Mouse (Mus musculus) embryonic facial prominence, embryonic 15.5 days (tissue): ENCODE measurements around the gene Camk2d. TPM values are rescaled to one million over a fixed set of nuclear protein-coding genes. Genes with fewer than 3 reads are reported as not detected.
A peak's percentile ranks its signal among the peaks of the same experiment; 100 is the strongest.

Experiments used
- ATAC-seq: fragments of 200-750 bp; cut with Nextera tagmentation; 2 replicates; pipeline ENCODE4 v1.8.0; 2017; ENCODE audit warnings: low read depth, moderate TSS enrichment; ENCODE audit not compliant: insufficient number of reproducible peaks, low FRiP score, low TSS enrichment
- H3K27ac ChIP-seq: fragments of 300-500 bp; sonication (generic); replicated peaks from 2 replicates; pipeline ENCODE4 v1.5.1; 2015; ENCODE audit warnings: mild to moderate bottlenecking, inconsistent platforms
- H3K27me3 ChIP-seq: fragments of 300-500 bp; sonication (generic); 2 replicates; pipeline ENCODE4 v1.6.1; 2015; ENCODE audit warnings: inconsistent platforms
- H3K36me3 ChIP-seq: fragments of 300-500 bp; sonication (generic); 2 replicates; pipeline ENCODE4 v1.6.1; 2015; ENCODE audit warnings: mild to moderate bottlenecking, inconsistent platforms
- H3K4me1 ChIP-seq: fragments of 300-500 bp; sonication (generic); 2 replicates; pipeline ENCODE4 v1.6.1; 2015; ENCODE audit warnings: inconsistent platforms
- H3K4me2 ChIP-seq: fragments of 300-500 bp; sonication (generic); replicated peaks from 2 replicates; pipeline ENCODE4 v1.6.1; 2015; ENCODE audit warnings: mild to moderate bottlenecking, inconsistent platforms
- H3K4me3 ChIP-seq: fragments of 300-500 bp; sonication (generic); replicated peaks from 2 replicates; pipeline ENCODE4 v1.5.1; 2015; ENCODE audit warnings: mild to moderate bottlenecking, inconsistent platforms
- H3K9ac ChIP-seq: fragments of 300-500 bp; sonication (generic); 2 replicates; pipeline ENCODE4 v1.6.1; 2015; ENCODE audit warnings: inconsistent platforms
- H3K9me3 ChIP-seq: fragments of 300-500 bp; sonication (generic); replicated peaks from 2 replicates; pipeline ENCODE4 v1.6.1; 2016; ENCODE audit warnings: inconsistent platforms
- WGBS: fragments of 180-500 bp; shearing (Covaris S2); methylation state at CpG from one replicate; pipeline ENCODE4 v1.1.7; 2015; 5-methylcytosine and 5-hydroxymethylcytosine counted together
- polyA plus RNA-seq: library from polyadenylated mRNA; unstranded; fragments of >200 nt; fragmentation: Nextera tagmentation; extraction: Ambion mirVana; gene quantifications from 2 replicates; pipeline ENCODE4 v1.2.1, GENCODE M21; 2015

Gene Camk2d
- polyA plus RNA-seq: 32.9 TPM in 2 replicates

GRCm38 (mm10) chr3:126596086-126596485 is at the start of gene Camk2d:
Camk2d (plus strand) TSS chr3:126596302.
- peak within 1 kb of the TSS; percentile 93 for H3K4me2 ChIP-seq
- H3K4me3 ChIP-seq: peak within 1 kb of the TSS; percentile 88
- H3K36me3 ChIP-seq: no peaks in the 10 kb centered on the region
- no peaks in the 10 kb centered on the region for H3K9me3 ChIP-seq
- no peaks in the 10 kb centered on the region for H3K27me3 ChIP-seq
- peaks cover 9% of the 10 kb centered on the region; the same call in 1 of the 2 replicates for H3K4me1 ChIP-seq
- peak; percentile 91 for ATAC-seq
- H3K27ac ChIP-seq: peak within 1 kb of the TSS; percentile 99
- WGBS: 0% methylated on average over 16 of the region's 16 CpGs
- H3K9ac ChIP-seq: peak within 1 kb of the TSS; percentile 87

- ATAC-seq: no peak
- H3K27ac ChIP-seq: no peak overlapping the region
- H3K9ac ChIP-seq: no peak overlapping the region
- no peaks in the 10 kb centered on the region for H3K36me3 ChIP-seq
- H3K27me3 ChIP-seq: no peaks in the 10 kb centered on the region
- H3K9me3 ChIP-seq: no peaks in the 10 kb centered on the region
- no peaks in the 10 kb centered on the region for H3K4me1 ChIP-seq
- H3K4me2 ChIP-seq: no peak overlapping the region
- H3K4me3 ChIP-seq: no peak overlapping the region
These were observed 48.2 kb upstream of the Camk2d start for GRCm38 (mm10) chr3:126547941-126548340.

- no peaks in the 10 kb centered on the region for H3K9me3 ChIP-seq
- no peak overlapping the region for H3K4me3 ChIP-seq
- no peak overlapping the region for H3K4me2 ChIP-seq
- no peak for ATAC-seq
- no peaks in the 10 kb centered on the region for H3K27me3 ChIP-seq
- no peaks in the 10 kb centered on the region for H3K36me3 ChIP-seq
- H3K4me1 ChIP-seq: no peaks in the 10 kb centered on the region
- H3K27ac ChIP-seq: no peak overlapping the region
- no peak overlapping the region for H3K9ac ChIP-seq
- WGBS: 51% methylated on average over 2 of the region's 2 CpGs
These were observed 32.5 kb upstream of the Camk2d start for GRCm38 (mm10) chr3:126563646-126564045.

GRCm38 (mm10) chr3:126570628-126571027 is 25.5 kb upstream of the Camk2d start:
- H3K36me3 ChIP-seq: no peaks in the 10 kb centered on the region
- no peak overlapping the region for H3K9ac ChIP-seq
- H3K9me3 ChIP-seq: no peaks in the 10 kb centered on the region
- WGBS: 66% methylated on average over 1 of the region's 1 CpGs
- H3K4me3 ChIP-seq: no peak overlapping the region
- no peaks in the 10 kb centered on the region for H3K27me3 ChIP-seq
- no peaks in the 10 kb centered on the region for H3K4me1 ChIP-seq
- H3K4me2 ChIP-seq: no peak overlapping the region
- ATAC-seq: no peak
- H3K27ac ChIP-seq: no peak overlapping the region

GRCm38 (mm10) chr3:126572915-126573314 is 23.2 kb upstream of the Camk2d start:
- no peaks in the 10 kb centered on the region for H3K9me3 ChIP-seq
- WGBS: 49% methylated on average over 5 of the region's 5 CpGs
- no peak overlapping the region for H3K4me3 ChIP-seq
- H3K27me3 ChIP-seq: no peaks in the 10 kb centered on the region
- no peak overlapping the region for H3K9ac ChIP-seq
- H3K36me3 ChIP-seq: no peaks in the 10 kb centered on the region
- no peak for ATAC-seq
- no peak overlapping the region for H3K4me2 ChIP-seq
- no peak overlapping the region for H3K27ac ChIP-seq
- no peaks in the 10 kb centered on the region for H3K4me1 ChIP-seq

- no peaks in the 10 kb centered on the region for H3K27me3 ChIP-seq
- no peak overlapping the region for H3K9ac ChIP-seq
- no peak overlapping the region for H3K27ac ChIP-seq
- H3K9me3 ChIP-seq: no peaks in the 10 kb centered on the region
- no peaks in the 10 kb centered on the region for H3K4me1 ChIP-seq
- no peak for ATAC-seq
- 55% methylated on average over 2 of the region's 2 CpGs for WGBS
- H3K36me3 ChIP-seq: no peaks in the 10 kb centered on the region
- H3K4me3 ChIP-seq: no peak overlapping the region
- no peak overlapping the region for H3K4me2 ChIP-seq
These were observed 20.2 kb upstream of the Camk2d start for GRCm38 (mm10) chr3:126575927-126576326.

- H3K4me2 ChIP-seq: no peak overlapping the region
These were observed 10.0 kb upstream of the Camk2d start for GRCm38 (mm10) chr3:126586134-126586533.

GRCm38 (mm10) chr3:126587477-126587876 is 8.6 kb upstream of the Camk2d start:
- Histone ChIP-seq H3K4me3 (no peak overlapping the region), H3K36me3 (no peaks in the 10 kb centered on the region), H3K4me2 (no peak overlapping the region), H3K9ac (no peak overlapping the region), H3K27me3 (no peaks in the 10 kb centered on the region), H3K4me1 (no peaks in the 10 kb centered on the region), H3K9me3 (no peaks in the 10 kb centered on the region), H3K27ac (no peak overlapping the region)
- 64% methylated on average over 3 of the region's 3 CpGs for WGBS
- ATAC-seq: no peak

More at GRCm38 (mm10) chr3:126586134-126586533, 10.0 kb upstream of the Camk2d start:
- no peak for ATAC-seq
- Histone ChIP-seq H3K9ac (no peak overlapping the region), H3K36me3 (no peaks in the 10 kb centered on the region), H3K4me3 (no peak overlapping the region), H3K27ac (no peak overlapping the region), H3K9me3 (no peaks in the 10 kb centered on the region), H3K27me3 (no peaks in the 10 kb centered on the region), H3K4me1 (no peaks in the 10 kb centered on the region)
- WGBS: 86% methylated on average over 3 of the region's 3 CpGs

- Histone ChIP-seq H3K4me3 (no peak overlapping the region), H3K27me3 (no peaks in the 10 kb centered on the region), H3K4me1 (no peaks in the 10 kb centered on the region), H3K9ac (no peak overlapping the region), H3K9me3 (no peaks in the 10 kb centered on the region), H3K4me2 (no peak overlapping the region), H3K27ac (no peak overlapping the region), H3K36me3 (no peaks in the 10 kb centered on the region)
- no peak for ATAC-seq
- 81% methylated on average over 7 of the region's 7 CpGs for WGBS
These were observed 6.5 kb upstream of the Camk2d start for GRCm38 (mm10) chr3:126589556-126589955.

- ATAC-seq: no peak
- peak overlapping the region; percentile 88; the same call in 1 of the 2 replicates for H3K4me3 ChIP-seq
- H3K4me1 ChIP-seq: peaks cover 9% of the 10 kb centered on the region; the same call in 1 of the 2 replicates
- no peak overlapping the region for H3K9ac ChIP-seq
- H3K4me2 ChIP-seq: peak overlapping the region; percentile 93
- no peaks in the 10 kb centered on the region for H3K9me3 ChIP-seq
- WGBS: 52% methylated on average over 4 of the region's 4 CpGs
- peak overlapping the region; percentile 99 for H3K27ac ChIP-seq
- H3K36me3 ChIP-seq: no peaks in the 10 kb centered on the region
- no peaks in the 10 kb centered on the region for H3K27me3 ChIP-seq
These were observed 646 bp upstream of the Camk2d start for GRCm38 (mm10) chr3:126595456-126595855.

- Histone ChIP-seq H3K9ac (peak overlapping the region; percentile 87), H3K27me3 (no peaks in the 10 kb centered on the region), H3K36me3 (no peaks in the 10 kb centered on the region), H3K4me3 (peak overlapping the region; percentile 88), H3K4me2 (peak overlapping the region; percentile 93), H3K27ac (peak overlapping the region; percentile 99), H3K4me1 (peaks cover 9% of the 10 kb centered on the region; the same call in 1 of the 2 replicates), H3K9me3 (no peaks in the 10 kb centered on the region)
- ATAC-seq: peak; percentile 92
- under 1% methylated on average over 68 of the region's 69 CpGs for WGBS
These were observed 524 bp downstream of the Camk2d start for GRCm38 (mm10) chr3:126596491-126597160.

GRCm38 (mm10) chr3:126597161-126597595 is 1.1 kb downstream of the Camk2d start:
- peak overlapping the region; percentile 87 for H3K9ac ChIP-seq
- H3K27ac ChIP-seq: peak overlapping the region; percentile 99
- H3K4me3 ChIP-seq: peak overlapping the region; percentile 88
- H3K9me3 ChIP-seq: no peaks in the 10 kb centered on the region
- under 1% methylated on average over 50 of the region's 51 CpGs for WGBS
- H3K4me2 ChIP-seq: peak overlapping the region; percentile 93
- no peaks in the 10 kb centered on the region for H3K27me3 ChIP-seq
- H3K4me1 ChIP-seq: peaks cover 9% of the 10 kb centered on the region; the same call in 1 of the 2 replicates
- peak; percentile 72 for ATAC-seq
- no peaks in the 10 kb centered on the region for H3K36me3 ChIP-seq
